Mouse (Mus musculus) CD4-positive, CD25-positive, alpha-beta regulatory T cell, adult 4 months (primary cell): ENCODE measurements around the gene Ngf. TPM values are rescaled to one million over a fixed set of nuclear protein-coding genes. Genes with fewer than 3 reads are reported as not detected.

ENCODE experiments used
- ATAC-seq: one replicate; pipeline ENCODE4 v1.8.0; 2017
- polyA plus RNA-seq, 2 experiments: library from polyadenylated mRNA; unstranded; fragments of 100-300 nt; shearing (Covaris generic); gene quantifications; one replicate each; pipeline ENCODE4 v1.2.1; 2017

Ngf gene
- not detected for polyA plus RNA-seq

DNA sequence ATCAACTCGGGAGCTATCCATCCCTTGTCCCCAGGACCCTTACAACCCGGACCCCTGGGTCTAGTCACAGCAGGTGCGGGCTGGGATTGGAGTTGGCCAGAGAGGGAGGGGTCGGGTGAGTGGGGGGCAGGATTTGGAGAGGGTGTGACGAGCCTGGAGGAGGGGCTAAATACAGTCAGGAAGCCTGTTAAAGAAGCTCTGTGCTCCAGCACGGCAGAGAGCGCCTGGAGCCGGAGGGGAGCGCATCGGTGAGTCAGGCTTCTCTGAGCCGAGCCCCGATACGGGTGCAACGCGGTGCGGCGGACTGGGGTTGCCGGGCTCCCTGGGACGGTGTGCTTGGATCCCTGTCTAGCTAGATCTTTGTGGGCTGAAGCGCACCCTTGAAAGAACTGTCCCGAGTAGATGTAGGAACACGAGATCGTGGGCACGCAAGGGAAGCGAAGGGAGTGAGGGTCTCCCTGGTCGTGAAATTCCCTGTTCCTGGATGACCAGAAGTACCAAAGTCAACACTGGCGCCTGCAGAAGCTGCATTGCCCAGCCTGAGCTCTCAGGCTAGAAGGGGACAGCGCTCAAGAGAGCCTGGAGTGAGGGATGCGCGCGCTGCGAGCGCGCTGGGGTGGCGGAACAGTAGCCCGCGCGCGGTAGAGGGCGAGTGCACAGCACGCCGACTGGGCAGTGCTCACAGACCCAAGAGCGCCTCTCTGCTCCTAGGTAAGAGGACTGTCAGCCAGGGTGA lies at the start of gene Ngf:
Gene Ngf, plus strand, starts transcription at position 207 of the 736 bp plus-strand sequence.
- ATAC-seq: no peak

DNA sequence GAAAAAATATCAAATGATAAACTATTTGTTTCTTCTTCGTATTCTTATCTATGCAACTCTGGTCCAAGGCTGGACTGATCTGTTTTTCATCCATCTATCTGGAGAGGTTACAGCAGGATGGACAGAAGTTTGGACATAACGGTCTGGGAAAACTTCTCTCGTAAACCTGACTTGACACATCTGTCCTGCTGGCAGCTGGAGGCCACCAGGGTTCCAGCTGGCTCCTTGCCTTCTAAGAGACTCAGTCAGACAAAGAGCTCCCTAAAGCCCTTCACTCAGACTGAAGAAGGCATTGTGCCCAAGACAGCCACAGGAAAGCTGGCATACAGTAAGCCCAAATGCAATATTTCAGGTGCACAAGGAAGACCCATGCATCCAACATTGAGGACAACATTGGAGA lies 24.2 kb upstream of the Ngf start:
- no peak for ATAC-seq

DNA sequence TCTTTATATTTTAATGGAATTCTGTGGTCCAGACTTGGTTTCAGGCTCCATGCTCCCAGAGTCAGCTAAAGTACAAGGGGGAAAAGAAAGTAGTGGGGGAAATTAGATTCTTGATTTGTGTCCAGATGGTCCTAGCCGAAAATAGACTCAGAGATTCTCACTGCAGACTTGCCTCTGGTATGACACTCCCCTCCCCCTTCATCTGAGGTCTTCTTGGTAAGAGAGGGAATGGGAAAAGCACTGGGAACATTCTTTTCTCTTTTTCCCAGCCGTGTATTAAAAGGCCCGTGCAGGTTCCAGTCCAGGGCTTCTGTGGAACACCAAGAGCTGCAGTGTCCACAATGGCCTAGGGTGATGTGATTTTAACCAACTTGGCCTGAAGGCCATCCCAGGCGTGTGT lies 23.0 kb upstream of the Ngf start:
- no peak for ATAC-seq

DNA sequence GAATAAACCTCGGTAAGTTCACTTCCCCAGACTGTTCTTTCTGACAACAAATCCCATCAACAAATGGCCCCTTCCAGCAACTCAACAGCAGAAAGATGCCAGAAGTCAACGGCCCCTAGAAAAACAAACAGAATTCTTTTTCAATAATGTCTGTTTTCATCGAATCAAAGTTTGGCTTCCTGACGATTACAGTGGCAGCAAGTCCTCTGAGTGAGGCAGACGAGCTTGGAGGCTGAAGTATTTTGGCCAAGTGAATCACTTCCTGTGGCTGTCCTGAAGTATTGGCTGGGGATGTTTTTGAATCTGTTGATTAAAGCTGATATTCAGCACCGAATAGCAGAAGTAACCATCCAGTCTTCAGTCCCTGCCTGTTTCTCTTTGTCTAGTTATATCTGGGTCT lies 15.2 kb upstream of the Ngf start:
- ATAC-seq: no peak

DNA sequence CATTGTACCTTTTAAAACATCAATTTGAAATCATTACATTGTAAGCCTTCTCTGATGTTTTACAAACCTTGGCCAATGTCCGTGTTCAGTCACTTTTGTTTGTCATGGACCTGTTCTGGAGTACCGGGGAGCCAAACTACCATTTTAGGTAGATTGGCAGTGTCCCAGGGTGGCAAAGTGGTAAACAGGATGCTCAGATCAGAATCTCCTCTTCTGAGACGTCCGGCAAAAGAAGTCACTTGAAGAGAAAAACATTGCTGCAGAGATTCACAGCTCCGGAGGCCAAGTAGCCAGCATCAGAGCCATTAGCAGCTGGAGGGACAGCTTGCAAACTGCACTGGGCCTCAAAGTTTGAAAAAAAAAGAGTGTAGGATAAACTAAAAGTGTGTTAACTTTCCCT lies 9.2 kb upstream of the Ngf start:
- no peak for ATAC-seq

DNA sequence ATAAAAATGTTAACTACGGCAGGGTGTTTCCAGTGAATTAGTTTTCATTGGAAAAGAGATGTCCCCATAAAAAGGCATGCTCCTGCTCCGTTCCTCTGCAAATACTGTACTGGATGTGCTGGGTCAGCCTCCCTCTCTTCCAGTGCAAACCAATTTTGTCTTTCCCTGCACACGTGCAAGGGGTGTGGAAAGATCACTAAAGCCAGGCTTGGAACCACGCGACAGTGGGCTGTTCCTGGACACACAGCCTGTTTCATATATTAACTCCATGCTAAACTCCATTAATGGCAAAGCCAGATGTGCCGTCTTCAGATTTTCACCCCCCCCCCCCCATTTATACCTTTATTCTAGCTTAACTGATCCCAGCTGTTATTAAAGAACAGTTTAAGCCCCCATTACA lies 8.7 kb upstream of the Ngf start:
- ATAC-seq: no peak

DNA sequence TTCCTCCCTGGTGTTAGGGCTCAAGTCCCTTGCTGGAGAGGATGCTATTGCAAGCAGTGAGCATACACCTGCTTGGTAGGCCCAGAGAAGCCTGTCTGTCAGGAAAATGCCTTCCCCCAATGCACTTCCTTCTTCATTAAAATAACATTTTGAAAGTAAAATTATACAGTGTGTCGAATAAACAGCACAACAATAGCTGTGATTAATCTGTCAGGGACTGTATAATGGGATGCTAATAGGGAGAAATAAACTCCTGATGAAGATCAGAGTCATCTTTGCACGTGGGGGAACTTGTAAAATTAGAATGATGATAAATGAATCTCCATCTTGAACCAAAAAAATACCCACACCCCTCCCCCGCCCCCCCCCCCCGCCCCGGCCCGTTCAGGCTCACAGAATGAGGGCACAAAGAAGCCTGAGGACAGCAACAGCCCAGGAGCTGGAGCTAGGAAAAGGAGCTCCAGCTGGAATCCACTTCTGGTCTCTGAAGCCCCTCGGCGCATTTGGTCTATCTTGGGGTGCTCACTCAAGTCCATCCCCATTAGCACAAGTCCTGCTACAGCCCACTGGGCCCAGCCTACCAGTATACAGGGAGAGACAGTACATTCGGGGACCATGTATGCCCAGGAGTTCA lies 6.9 kb upstream of the Ngf start:
- ATAC-seq: no peak

DNA sequence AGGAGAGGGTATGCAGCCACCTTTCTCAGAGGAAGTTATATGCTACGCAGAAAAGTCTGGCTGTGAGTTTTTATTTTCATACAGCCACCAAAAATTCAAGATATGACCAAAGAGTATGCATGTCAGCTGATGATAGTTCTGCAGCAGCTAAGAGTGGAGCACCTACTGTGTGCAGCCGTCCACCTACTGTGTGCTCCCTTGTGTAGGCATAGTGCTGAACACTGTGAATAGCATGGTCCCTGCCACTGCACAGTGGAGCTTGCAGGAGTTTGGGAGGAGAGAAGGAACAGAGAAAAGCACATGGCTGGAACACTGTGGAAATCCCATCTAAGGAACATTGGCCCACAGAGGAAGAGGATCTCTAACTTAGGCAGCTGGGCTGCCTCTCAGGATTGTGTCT lies 6.4 kb upstream of the Ngf start:
- ATAC-seq: no peak

DNA sequence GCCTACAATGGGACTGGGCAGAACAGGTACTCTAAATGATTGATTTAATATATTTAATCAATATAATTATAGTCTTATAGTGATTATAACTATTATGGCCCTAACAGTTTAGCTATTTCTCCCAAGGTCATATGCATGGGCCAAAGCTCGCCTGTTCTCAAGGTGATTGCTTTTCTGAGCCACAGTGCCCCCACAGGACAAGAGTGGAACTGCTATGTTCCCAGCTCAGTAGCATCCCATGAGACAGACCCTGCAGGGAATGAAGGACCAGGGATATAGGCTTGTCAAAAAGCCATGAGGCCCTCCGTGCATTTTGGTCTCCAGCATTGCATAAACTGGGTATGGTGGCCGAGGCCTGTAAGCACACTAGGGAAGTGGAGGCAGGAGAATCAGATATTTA lies 3.1 kb upstream of the Ngf start:
- ATAC-seq: no peak

DNA sequence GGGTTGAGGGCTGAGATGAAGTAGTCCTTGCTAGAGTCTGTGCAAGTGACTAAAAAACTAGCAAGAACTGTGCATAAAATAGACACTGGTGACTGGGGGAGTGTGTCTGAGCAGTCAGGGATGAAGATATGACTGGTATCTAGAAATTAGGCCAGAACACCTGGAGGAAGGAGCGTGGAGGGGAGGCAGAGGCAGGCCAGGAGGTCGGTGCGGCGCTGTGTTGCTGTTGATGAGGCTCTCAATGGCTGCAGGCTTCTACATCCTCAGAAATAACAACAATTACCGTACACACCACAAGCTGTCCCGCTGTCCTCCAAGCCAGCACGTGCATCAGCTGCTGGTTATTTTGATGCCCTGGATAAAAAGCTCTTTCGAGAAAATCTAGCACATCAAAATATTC lies 2.6 kb upstream of the Ngf start:
- ATAC-seq: no peak

DNA sequence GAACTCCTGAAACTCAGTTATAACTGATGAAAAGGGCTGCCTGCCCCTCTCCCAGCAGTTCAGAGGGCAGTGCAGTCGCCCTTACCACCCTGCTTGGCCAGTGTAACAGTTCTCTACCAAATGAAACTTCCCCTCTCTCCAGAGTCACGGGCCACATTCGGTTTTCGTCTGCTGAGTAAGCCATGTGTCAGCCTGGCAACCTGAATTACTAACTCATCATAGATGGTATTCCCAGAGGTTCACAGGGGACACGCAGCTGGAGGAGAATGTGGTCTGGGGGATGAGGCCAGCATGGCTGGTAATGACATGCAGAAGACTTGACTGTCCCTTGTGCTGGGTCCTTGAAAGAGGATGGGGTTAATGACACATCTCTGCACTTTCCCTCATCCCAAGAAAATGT lies 1.5 kb downstream of the Ngf start:
- no peak for ATAC-seq

DNA sequence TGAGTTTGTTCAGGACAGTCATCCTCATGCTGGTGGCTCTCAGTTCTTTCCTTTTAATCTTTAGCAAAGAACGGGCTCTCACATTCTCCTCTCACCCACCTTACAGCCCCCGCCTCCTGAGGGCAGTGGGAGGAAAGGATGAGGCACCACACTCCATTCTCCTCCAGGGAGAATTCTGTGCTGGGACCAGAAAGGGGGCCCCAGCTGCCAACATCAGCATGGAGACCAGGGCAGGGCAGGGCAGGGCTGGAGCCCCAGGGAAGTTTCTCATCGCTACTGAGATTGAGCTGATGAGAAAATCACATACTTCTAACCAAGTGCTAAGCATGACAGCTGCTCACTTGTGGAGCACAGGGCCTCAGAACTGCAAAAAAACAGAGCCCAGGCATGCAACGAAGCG lies 2.1 kb downstream of the Ngf start:
- ATAC-seq: no peak

DNA sequence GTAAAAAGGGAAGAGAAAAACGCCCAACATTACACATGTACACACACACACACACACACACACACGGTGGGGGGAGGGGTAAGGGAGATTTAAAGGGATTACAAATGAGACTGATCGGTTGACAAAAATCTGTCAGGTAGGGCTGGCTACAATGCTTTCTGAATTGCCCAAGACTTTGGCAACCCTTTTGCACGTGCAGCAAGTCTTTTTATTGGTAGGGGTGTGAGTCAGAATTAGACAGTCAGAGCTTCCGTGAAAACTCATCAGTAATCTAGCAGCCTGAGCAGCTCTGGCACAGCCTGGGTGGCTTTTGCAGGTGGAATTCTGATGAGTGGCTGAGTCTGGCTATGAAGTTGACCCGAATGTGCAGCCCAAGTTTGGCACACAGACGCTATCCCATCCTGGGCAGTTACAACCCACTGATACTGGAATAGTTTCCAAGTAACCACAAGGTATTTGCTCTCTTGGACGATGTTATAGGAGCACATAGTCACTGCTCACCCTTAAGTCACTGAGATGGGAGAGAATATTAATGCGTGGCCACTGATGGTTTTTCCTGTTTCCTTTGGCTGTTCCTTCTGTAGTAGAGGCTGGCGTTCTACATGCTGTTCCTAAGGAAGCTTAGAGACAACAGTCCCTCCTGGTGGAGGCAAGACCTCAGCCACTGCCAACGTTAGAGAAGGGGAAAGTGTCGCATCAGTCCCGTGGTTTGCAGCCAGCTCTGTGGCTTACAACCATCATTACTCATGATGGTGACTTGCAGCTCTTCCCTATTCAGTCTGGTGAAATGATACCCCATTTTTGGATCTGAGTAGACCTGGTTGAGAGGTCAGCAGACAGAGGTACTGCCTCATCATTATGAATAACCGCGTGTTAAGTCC lies 4.8 kb downstream of the Ngf start:
- ATAC-seq: no peak

DNA sequence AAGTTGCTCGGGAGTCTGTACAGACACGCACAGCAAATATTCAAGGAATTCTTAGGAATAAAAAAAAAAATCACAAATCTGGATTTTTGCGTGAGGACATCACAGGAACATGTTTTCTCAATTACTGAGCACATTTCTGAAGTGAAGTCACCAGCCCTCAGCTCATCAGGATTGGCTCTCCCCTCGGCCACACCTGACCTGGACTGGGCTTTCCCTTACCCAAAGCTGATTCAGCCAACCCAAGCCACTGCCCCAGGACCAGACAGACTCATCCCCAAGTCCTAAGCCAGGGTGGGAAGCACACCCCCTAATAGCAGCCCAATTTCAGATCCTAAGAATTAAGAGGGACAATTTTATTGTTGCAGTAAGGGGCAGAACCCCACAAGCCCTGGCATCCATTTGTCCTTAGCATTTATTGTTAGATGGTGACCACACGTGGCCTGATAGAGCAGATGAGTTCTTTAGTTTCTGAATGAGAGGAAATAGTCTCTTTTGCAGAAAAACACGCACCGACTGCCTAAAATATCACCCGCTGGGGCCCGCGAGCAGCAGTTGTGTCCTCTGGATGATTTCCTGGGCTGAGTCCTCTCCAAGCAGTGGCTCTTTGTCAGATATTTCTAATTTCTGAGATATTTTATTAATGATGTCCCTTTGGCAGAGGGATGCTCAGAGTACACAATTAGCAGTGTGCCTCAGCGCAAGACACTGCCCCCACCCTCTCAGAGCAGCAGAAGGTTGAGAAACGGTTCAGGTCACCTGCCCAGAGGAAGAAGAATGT lies 8.4 kb downstream of the Ngf start:
- ATAC-seq: no peak

DNA sequence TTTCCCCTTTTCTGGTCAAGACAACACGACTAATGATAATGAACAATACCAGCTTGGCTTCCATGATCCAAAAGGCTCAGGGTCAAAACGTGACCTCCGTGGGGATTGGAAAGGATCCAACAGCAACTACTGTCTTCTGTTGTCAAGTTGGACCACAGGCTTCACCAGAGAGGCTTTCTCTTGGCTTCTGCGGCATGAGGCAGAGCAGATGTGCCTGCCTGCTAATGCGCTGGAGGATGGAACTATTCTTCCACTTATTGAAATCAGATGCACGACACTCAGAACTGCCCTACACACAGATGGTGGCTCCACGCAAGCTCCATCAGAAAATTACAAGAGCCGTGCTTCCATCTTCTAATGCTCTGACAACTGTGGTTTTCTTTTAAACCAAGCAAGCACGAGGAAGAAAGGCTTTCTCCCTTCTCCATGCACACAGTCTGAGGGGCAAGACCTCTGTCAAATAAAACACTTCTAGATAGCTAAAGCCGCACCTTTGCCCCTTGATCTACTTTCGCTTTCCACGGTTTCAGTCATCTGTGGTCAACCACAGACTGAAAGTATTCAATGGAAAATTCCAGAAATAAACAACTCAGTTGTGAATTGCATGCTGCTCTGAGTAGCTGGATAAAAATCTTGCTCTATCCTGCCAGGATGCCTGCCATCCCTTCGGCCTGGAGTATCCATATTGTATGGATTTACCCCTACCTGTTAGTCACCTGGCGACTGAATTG lies 20.8 kb downstream of the Ngf start:
- no peak for ATAC-seq

DNA sequence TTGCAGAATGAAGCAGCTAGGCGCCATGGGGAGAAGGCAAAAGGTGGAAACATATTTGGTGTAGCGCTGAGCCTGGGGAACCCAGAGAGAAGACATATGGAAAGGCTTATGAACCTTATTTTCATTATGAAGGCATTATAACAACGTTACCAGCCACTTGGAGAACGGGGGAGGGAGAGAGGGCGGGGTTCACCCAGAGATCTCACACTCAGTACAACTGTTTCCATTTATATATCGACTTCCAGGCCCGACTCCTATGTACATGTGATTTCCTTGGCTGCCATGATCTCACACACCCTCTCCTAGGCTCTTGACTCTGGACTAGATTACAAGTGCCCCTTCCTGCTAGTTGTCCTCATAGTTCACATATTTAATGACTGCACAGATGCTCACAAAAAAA lies 28.4 kb downstream of the Ngf start:
- ATAC-seq: no peak

DNA sequence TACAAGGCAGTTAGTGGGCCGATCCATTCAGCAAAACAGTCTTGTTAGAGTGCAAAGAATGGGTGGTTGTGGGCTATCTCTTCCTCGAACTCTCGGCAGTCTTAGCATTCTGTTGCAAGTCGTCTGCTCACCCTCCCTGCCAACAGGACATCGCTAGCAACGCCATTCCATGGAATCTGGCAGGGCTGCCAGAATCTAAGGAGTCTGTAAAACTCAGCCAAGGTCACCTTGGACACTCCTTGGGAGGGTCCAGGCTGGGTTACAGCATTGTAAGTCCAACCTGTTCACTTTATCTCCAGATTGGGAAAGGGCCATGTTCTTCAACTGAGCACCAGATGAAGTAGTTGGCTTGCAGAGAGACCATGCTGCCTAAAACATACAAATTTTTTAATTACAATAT lies 29.2 kb downstream of the Ngf start:
- ATAC-seq: no peak

DNA sequence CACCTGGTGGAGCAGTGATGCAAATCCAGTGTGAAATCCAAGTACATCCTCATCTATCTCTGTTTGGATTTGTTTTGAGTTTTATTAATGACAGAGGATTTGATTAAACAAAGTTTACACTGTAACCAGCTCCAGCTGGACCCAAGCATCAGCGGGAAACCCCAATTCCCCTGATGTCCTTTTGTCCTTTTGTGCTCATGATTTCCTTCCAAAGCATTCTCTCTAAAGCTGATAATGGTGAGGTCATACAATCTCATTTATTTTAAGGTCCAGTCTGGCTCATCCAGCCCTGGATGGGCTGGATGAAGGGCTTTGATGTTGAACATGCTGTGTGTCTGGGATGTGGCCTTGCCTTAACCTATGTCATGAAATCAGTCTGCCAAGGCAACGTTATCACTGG lies 30.3 kb downstream of the Ngf start:
- ATAC-seq: no peak

DNA sequence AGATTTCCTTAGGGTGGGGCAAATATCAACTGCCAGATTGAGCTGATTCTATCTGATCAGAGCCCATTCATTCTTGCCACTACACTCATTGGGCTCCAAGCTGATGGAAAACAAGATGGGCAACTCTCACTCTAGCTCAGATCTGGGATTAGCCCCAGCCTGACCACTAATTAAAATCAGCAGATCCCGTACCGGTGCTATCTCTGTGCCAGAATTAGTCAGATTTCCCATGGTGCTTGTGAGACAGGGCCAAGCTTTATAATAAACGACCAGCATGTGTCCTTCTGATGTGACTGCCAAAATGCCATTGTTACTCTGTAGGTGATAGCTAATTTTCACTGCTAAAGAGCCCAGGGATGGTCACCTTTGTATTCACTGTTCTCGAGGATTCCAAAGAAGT lies 31.5 kb downstream of the Ngf start:
- ATAC-seq: no peak

DNA sequence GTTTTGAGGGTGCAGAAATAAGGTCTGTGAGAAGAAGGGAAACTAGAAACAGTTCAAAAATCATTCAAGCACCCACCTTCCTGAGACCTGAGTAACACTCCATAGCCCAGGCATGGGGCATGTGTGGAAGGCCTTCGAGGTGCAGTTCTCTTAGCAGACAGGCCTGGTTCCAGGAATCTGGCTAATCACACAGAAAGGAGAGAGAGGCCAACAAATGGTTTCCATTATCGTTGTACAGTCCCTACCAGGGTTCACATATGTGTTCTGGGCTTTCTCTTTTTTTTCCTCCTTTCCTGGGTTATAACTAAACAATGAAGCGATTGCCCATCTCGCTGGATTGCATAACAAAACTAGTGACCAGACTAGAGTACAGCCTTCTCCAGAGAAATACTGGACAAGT lies 35.4 kb downstream of the Ngf start:
- ATAC-seq: no peak

DNA sequence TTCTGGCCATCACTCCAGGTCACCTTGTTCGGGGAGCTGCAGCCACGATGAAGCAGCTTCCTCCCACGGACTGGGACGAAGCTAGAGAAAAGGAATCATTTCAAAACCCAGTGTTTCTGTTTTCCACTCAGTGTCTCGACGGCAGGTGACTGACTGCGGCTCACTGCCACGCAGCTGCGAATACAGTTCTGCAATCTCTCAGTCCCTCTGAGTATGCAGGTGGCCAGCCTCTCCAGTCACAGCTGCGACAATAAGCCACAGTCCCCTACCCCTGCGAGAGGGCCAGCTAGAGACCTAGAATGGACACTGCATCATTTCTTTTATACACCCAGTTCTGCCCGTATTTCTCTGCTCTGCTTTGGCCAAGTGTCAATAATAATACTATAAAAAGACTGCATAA lies 36.3 kb downstream of the Ngf start:
- ATAC-seq: no peak

DNA sequence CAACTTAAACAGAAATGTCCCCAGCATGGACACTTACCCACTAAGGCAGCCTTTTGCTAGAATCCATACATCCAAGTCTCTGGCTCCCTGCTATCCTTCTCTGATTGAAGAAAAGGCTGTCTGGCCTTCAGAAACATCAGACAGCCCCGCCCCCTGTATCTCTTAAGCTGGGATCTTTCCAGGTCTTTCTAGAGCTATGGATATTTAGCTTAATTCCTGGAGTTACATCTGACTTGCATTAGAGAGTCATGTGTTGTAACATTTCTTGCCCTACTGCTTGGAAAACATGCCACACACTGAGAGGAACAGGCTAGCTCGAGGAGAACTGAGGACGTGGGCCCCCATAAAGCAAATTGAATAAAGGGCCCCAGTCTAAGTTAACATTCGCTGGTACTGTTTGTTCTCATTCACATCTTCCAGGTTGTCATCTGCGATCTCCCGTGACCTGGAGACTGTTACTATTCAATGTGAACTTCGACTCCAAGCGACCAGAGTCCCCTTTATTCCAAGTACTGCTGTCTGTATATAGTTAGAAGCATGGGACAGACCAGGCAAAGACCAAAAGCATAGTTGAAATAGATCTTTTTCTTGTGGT lies 38.0 kb downstream of the Ngf start:
- no peak for ATAC-seq
